Mouse (Mus musculus): ENCODE data around the gene Senp5. TPM values are rescaled to one million over a fixed set of nuclear protein-coding genes. Genes with fewer than 3 reads are reported as not detected.

Senp5 gene
- polyA plus RNA-seq, 1 experiment from 2014 or later: 14.0 TPM

DNA sequence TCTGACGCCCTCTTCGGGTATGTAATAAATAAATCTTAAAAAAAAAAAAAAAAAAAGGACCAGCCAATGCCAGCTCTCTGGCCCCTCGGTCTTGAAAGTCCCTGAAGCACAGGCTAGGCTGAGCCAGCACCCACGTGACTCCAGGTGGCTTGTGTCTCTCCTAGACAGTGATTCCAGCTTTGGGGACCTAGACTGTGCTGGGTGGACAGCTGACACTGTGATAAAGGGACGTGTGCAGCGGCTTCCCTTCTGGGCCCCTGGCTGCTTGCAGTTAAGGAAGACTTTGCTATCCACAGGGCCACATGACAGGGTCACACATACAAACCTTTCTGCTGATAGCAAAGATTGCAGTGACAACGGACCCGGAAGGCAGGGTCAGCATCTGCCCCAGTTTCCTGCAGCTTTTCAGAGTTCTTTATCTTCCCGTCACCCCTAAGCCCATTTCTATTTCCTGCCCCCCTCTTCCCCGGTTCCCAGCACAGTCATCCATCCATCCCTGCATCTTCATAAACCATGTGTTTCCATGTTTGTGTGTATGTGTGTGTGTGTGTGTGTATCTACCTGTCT lies 92.7 kb downstream of the Senp5 start:
- H3K27me3 ChIP-seq (ENCODE audit: insufficient read depth, low read length): no peaks in the 10 kb centered on the region
- 46% methylated on average over 10 of the region's 10 CpGs for WGBS
- no peak for ATAC-seq (ENCODE audit: low FRiP score, low TSS enrichment)

More for the DNA sequence above, 92.7 kb downstream of the Senp5 start:
- H3K36me3 ChIP-seq (ENCODE audit: insufficient read depth, low read length): no peaks in the 10 kb centered on the region
- peaks cover 9% of the 10 kb centered on the region for H3K4me1 ChIP-seq (ENCODE audit: insufficient read depth, low read length)
- H3K4me2 ChIP-seq (replicated peaks; ENCODE audit: low read depth, low read length): no peak overlapping the region
- no peak overlapping the region for H3K4me3 ChIP-seq (ENCODE audit: low read length)
- H3K27ac ChIP-seq (ENCODE audit: low read length): no peak overlapping the region
- no peak overlapping the region for H3K9ac ChIP-seq (replicated peaks; ENCODE audit: low read length)
- no peaks in the 10 kb centered on the region for H3K9me3 ChIP-seq (ENCODE audit: low read length)

Small RNA genes within 50 kb of the gene (microRNA-seq; reads per million reads assigned to microRNA genes)
- not detected for gene Gm26269

Other genes with a start within 250 kb of the Senp5 start
- 0.66 and 0.90 TPM in 2 replicates for gene Meltf, start 124.5 kb downstream of the Senp5 start, polyA plus RNA-seq (2015; fragmentation: Nextera tagmentation; extraction: Ambion mirVana)
- gene Pigz, start 69.4 kb downstream of the Senp5 start, polyA plus RNA-seq (2015; fragmentation: Nextera tagmentation; extraction: Ambion mirVana): 1.0 and 1.4 TPM in 2 replicates
- gene 0610012G03Rik, start 54.8 kb downstream of the Senp5 start, polyA plus RNA-seq (2015; fragmentation: Nextera tagmentation; extraction: Ambion mirVana): 96.2 and 103 TPM in 2 replicates
- 115 and 119 TPM in 2 replicates for gene Ncbp2, start 54.8 kb downstream of the Senp5 start, polyA plus RNA-seq (2015; fragmentation: Nextera tagmentation; extraction: Ambion mirVana)
- gene Pak2, start 76.1 kb upstream of the Senp5 start, polyA plus RNA-seq (2015; fragmentation: Nextera tagmentation; extraction: Ambion mirVana): 38.2 and 40.3 TPM in 2 replicates
- 130 and 136 TPM in 2 replicates for gene Pigx, start 96.5 kb upstream of the Senp5 start, polyA plus RNA-seq (2015; fragmentation: Nextera tagmentation; extraction: Ambion mirVana)
- 42.6 and 44.5 TPM in 2 replicates for gene Cep19, start 96.5 kb upstream of the Senp5 start, polyA plus RNA-seq (2015; fragmentation: Nextera tagmentation; extraction: Ambion mirVana)
- 18.1 and 22.2 TPM in 2 replicates for gene Nrros, start 162.3 kb upstream of the Senp5 start, polyA plus RNA-seq (2015; fragmentation: Nextera tagmentation; extraction: Ambion mirVana)
- not detected in 2 replicates for gene Bex6, start 176.5 kb upstream of the Senp5 start, polyA plus RNA-seq (2015; fragmentation: Nextera tagmentation; extraction: Ambion mirVana)
- 5.0 and 5.2 TPM in 2 replicates for gene Fbxo45, start 243.9 kb upstream of the Senp5 start, polyA plus RNA-seq (2015; fragmentation: Nextera tagmentation; extraction: Ambion mirVana)
- 19.7 and 20.0 TPM in 2 replicates for gene Wdr53, start 243.9 kb upstream of the Senp5 start, polyA plus RNA-seq (2015; fragmentation: Nextera tagmentation; extraction: Ambion mirVana)